Mouse (Mus musculus) gastrocnemius, adult 8-10 months (tissue): ENCODE results near the gene Tyms. TPM values are rescaled to one million over a fixed set of nuclear protein-coding genes. Genes with fewer than 3 reads are reported as not detected.

ENCODE experiments used
- DNase-seq, 2 experiments: peaks; one replicate each; pipeline ENCODE4 v3.0.0; 2022; ENCODE audit warnings: low spot score in 2 of 2
- total RNA-seq, 4 experiments: library from RNA; stranded (reverse); gene quantifications; 2 replicates each; pipeline ENCODE4 v1.2.4; 2022

The Tyms gene
- total RNA-seq = 1 to 10 TPM in 1 of 4 experiments, under 1 TPM in 3; 0.51 to 1.0 (median 0.71) TPM

GRCm38 (mm10) chr5:30072825-30073821 is at the start of gene Tyms:
Gene Tyms, minus strand, starts transcription at chr5:30073617.
- peak; percentile 41 to 50 for DNase-seq

- no peak for DNase-seq
Measured at GRCm38 (mm10) chr5:30122481-30122880, 49.1 kb upstream of the Tyms start.

GRCm38 (mm10) chr5:30120106-30120505 is 46.7 kb upstream of the Tyms start:
- no peak for DNase-seq

- no peak for DNase-seq
Measured at GRCm38 (mm10) chr5:30119163-30119562, 45.7 kb upstream of the Tyms start.

- DNase-seq = no peak
Measured at GRCm38 (mm10) chr5:30118018-30118417, 44.6 kb upstream of the Tyms start.

- DNase-seq = no peak
Measured at GRCm38 (mm10) chr5:30115718-30116117, 42.3 kb upstream of the Tyms start.

- DNase-seq = no peak
Measured at GRCm38 (mm10) chr5:30114761-30115140, 41.3 kb upstream of the Tyms start.

GRCm38 (mm10) chr5:30113881-30114760 is 40.7 kb upstream of the Tyms start:
- DNase-seq = peak in 1 of 2 experiments; percentile 32

- DNase-seq = no peak
Measured at GRCm38 (mm10) chr5:30112533-30113068, 39.2 kb upstream of the Tyms start.

- DNase-seq = no peak
Measured at GRCm38 (mm10) chr5:30111771-30112170, 38.4 kb upstream of the Tyms start.

GRCm38 (mm10) chr5:30111126-30111525 is 37.7 kb upstream of the Tyms start:
- DNase-seq = no peak

- DNase-seq = no peak
Measured at GRCm38 (mm10) chr5:30110371-30111060, 37.1 kb upstream of the Tyms start.

GRCm38 (mm10) chr5:30109899-30110298 is 36.5 kb upstream of the Tyms start:
- no peak for DNase-seq

GRCm38 (mm10) chr5:30108233-30108632 is 34.8 kb upstream of the Tyms start:
- DNase-seq = no peak

- no peak for DNase-seq
Measured at GRCm38 (mm10) chr5:30107611-30108041, 34.2 kb upstream of the Tyms start.

GRCm38 (mm10) chr5:30107186-30107585 is 33.8 kb upstream of the Tyms start:
- DNase-seq = no peak

- no peak for DNase-seq
Measured at GRCm38 (mm10) chr5:30106756-30107155, 33.3 kb upstream of the Tyms start.

- DNase-seq = no peak
Measured at GRCm38 (mm10) chr5:30105668-30106300, 32.4 kb upstream of the Tyms start, which contains the start of gene 3110082J24Rik. Gene 3110082J24Rik, minus strand, starts transcription at chr5:30106086.

- DNase-seq = no peak
Measured at GRCm38 (mm10) chr5:30104841-30105667, 31.6 kb upstream of the Tyms start, which contains the start of gene Garem2. Gene Garem2, plus strand, starts transcription at chr5:30105161.
